Mouse (Mus musculus): ENCODE measurements around the gene Cib1.

DNA sequence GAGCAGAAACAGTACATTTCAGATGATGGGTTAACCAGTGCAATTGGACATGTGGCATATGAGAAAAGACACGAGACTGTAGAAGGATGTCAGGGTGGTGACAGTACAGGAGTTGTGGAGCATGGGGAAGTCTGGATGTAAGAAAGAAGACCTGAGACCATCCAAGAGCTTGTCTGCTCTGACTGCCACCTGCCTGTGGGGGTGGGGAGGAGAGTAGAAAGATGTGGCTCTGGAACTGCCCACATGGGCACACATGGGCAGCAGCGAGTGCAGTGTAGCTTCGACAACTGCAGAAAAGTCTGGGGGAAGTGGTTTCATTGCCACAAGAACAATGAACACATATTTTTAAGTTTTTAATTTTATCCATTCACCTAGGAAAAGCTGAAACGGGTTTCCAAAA lies 35.2 kb downstream of the Cib1 start:
- TF ChIP-seq POLR2A (IDR thresholded peaks at IDR 0.05; ENCODE audit: extremely low read depth, insufficient read depth, low read length) = no peak
- TF ChIP-seq CTCF (IDR thresholded peaks at IDR 0.05; ENCODE audit: extremely low read depth, insufficient read depth, low read length) = no peak
